Mouse (Mus musculus) layer of hippocampus, adult 18-20 months (tissue): ENCODE data around the gene Tmed2. TPM values are rescaled to one million over a fixed set of nuclear protein-coding genes. Genes with fewer than 3 reads are reported as not detected.
"Not testable (repeated sequence)": the region's sequence is repeated elsewhere in the genome, so short reads cannot be mapped to it uniquely, and the experiment has no call there.

Experiments used
- DNase-seq, 2 experiments: peaks; one replicate each; pipeline ENCODE4 v3.0.0; 2022; ENCODE audit warnings: low spot score in 2 of 2
- total RNA-seq, 2 experiments: library from RNA; stranded (reverse); gene quantifications; 2 replicates each; pipeline ENCODE4 v1.2.3; 2021

Gene Tmed2
- total RNA-seq, 2 experiments from 2014 or later: 96.7 to 100 TPM

- peak; percentile 77 to 84 for DNase-seq
Observed at GRCm38 (mm10) chr5:124571068-124571467, 30.6 kb downstream of the Tmed2 start.

GRCm38 (mm10) chr5:124575467-124575866 lies 35.0 kb downstream of the Tmed2 start:
- no peak for DNase-seq

- DNase-seq: peak; percentile 89 to 97
Observed at GRCm38 (mm10) chr5:124578633-124579317, 38.3 kb downstream of the Tmed2 start, which contains the start of the genes Eif2b1 and Gtf2h3. Gene Eif2b1 (minus strand): TSS chr5:124579131. Gene Gtf2h3 (plus strand): TSS chr5:124579140.

- no peak for DNase-seq
Observed at GRCm38 (mm10) chr5:124582515-124582914, 42.0 kb downstream of the Tmed2 start.

GRCm38 (mm10) chr5:124592768-124593167 lies 52.3 kb downstream of the Tmed2 start:
- no peak for DNase-seq

GRCm38 (mm10) chr5:124598224-124599174 lies 58.0 kb downstream of the Tmed2 start:
- DNase-seq: peak; percentile 91 to 97

GRCm38 (mm10) chr5:124599726-124600125 lies 59.2 kb downstream of the Tmed2 start:
- not testable (repeated sequence) for DNase-seq

Other genes with a start within 250 kb of the Tmed2 start
- 10 to 100 TPM; 16.6 to 18.6 TPM for gene Mphosph9, start 212.7 kb upstream of the Tmed2 start, total RNA-seq
- gene 2810006K23Rik, start 212.6 kb upstream of the Tmed2 start, total RNA-seq: 10 to 100 TPM; 14.6 to 16.3 TPM
- 10 to 100 TPM; 88.2 to 94.5 TPM for gene Cdk2ap1, start 177.6 kb upstream of the Tmed2 start, total RNA-seq
- gene Sbno1, start 114.7 kb upstream of the Tmed2 start, total RNA-seq: 100 to 1,000 TPM; 148 to 154 TPM
- gene Kmt5a, start 100.8 kb upstream of the Tmed2 start, total RNA-seq: 10 to 100 TPM; 66.3 to 73.0 TPM
- gene Rilpl2, start 62.3 kb upstream of the Tmed2 start, total RNA-seq: 10 to 100 TPM; 20.4 to 22.6 TPM
- 10 to 100 TPM; 25.3 to 28.7 TPM for gene Snrnp35, start 57.6 kb upstream of the Tmed2 start, total RNA-seq
- 10 to 100 TPM; 75.7 to 89.4 TPM for gene Rilpl1, start 9.3 kb upstream of the Tmed2 start, total RNA-seq
- 10 to 100 TPM; 23.8 to 24.4 TPM for gene Ddx55, start 12.2 kb downstream of the Tmed2 start, total RNA-seq
- 10 to 100 TPM; 32.7 to 37.5 TPM for gene Eif2b1, start 38.4 kb downstream of the Tmed2 start, total RNA-seq
- 10 to 100 TPM; 28.3 to 30.7 TPM for gene Gtf2h3, start 38.4 kb downstream of the Tmed2 start, total RNA-seq
- 10 to 100 TPM; 52.9 to 55.4 TPM for gene Atp6v0a2, start 87.9 kb downstream of the Tmed2 start, total RNA-seq
- 1 to 10 TPM in 1 of 2 experiments, under 1 TPM in 1; 0.38 to 1.1 TPM for gene Dnah10, start 184.4 kb downstream of the Tmed2 start, total RNA-seq